Mouse (Mus musculus) megakaryocyte, adult 5-6 weeks (primary cell): ENCODE results near the gene Ccl24. TPM values are rescaled to one million over a fixed set of nuclear protein-coding genes. Genes with fewer than 3 reads are reported as not detected.
"Not testable (repeated sequence)": the region's sequence is repeated elsewhere in the genome, so short reads cannot be mapped to it uniquely, and the experiment has no call there.

Experiments used
- ATAC-seq: 2 replicates; pipeline ENCODE4 v1.8.0; 2016; ENCODE audit warnings: mild to moderate bottlenecking, inconsistent platforms; ENCODE audit not compliant: poor library complexity, severe bottlenecking
- total RNA-seq, 2 experiments: library from RNA; stranded (forward) in 1 of 2; stranded (reverse) in 1 of 2; fragments of 153-499, 151-499 nt in 1 of 2; fragments of 221-1000, 200-1000 nt in 1 of 2; gene quantifications; 2 replicates each; pipeline versions ENCODE4 v1.2.3 to v1.2.4; 2015 to 2017

Gene Ccl24
- total RNA-seq (2015), result 0.25 and 3.5 TPM in 2 replicates
- total RNA-seq (2017), result 0.37 TPM in 1 of 2 replicates, not detected in the other

- peak; percentile 83 for ATAC-seq
Observed at GRCm38 (mm10) chr5:135573006-135573405, at the start of gene Ccl24. Gene Ccl24 (minus strand): TSS chr5:135573049.

DNA sequence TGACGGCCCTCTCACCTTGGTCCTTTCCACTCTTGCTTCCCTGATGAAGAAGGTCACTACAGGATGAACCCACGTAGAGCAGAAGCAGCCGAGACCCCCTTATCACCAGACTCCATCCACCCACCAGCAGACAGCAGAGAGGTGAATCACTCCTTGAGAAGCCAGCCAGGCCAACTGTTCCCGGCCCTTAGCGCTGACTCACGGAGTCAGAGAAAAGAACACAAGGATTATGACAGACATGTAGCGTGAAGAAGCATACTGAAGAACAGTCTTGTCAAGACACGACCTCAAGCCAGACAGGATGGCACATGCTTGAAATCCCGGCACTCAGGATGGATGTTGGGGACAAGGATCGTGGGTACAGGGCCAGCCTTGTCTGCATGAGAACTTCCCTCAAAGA is 48.9 kb upstream of the Ccl24 start:
- no peak for ATAC-seq

GRCm38 (mm10) chr5:135620526-135620925 is 47.7 kb upstream of the Ccl24 start:
- no peak for ATAC-seq

GRCm38 (mm10) chr5:135619741-135620140 is 46.9 kb upstream of the Ccl24 start:
- not testable (repeated sequence) for ATAC-seq

DNA sequence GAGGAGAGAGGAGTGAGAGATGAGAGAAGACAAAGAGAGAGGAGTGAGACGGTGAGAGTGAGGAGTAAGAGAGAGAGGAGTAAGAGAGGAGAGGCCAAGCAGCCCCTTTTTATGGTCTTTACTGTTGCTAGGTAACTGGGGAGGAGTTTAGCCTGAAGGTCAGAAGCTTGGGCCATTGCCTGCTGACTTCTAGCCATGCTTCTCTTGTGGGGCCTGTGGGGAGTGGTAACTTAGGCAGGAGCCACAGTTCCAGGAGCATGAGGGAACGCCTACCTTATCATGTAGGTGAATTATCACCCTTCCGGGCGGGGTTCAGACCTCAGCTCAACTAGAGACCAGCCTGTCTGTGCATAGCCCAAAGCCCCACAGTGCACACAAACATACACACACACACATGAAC is 36.9 kb upstream of the Ccl24 start:
- ATAC-seq, result no peak

GRCm38 (mm10) chr5:135607581-135607980 is 34.7 kb upstream of the Ccl24 start:
- ATAC-seq, result no peak

- peak; percentile 43; the same call in 1 of the 2 replicates for ATAC-seq
Observed at GRCm38 (mm10) chr5:135606717-135607116, 33.9 kb upstream of the Ccl24 start.

GRCm38 (mm10) chr5:135604643-135605042 is 31.8 kb upstream of the Ccl24 start:
- peak; percentile 47; the same call in 1 of the 2 replicates for ATAC-seq

GRCm38 (mm10) chr5:135589996-135590784 is 17.3 kb upstream of the Ccl24 start:
- no peak for ATAC-seq

DNA sequence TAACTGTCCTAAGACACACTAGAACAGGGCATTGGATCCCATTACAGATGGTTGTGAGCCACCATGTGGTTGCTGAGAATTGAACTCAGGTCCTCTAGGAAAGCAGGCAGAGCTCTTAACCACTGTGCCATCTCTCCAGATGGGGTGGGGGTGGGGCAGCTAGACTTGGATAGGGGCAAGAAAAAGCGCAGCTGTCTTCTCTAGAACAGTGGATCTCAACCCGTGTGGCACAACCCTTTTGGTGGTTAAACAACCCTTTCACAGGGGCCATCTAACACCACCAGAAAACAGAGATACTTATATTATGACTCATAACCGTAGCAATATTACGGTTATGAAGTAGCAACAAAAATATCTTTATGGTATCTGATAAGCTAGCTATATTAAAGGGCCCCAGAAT is 14.9 kb upstream of the Ccl24 start:
- no peak for ATAC-seq

- no peak for ATAC-seq
Observed at GRCm38 (mm10) chr5:135585691-135586090, 12.8 kb upstream of the Ccl24 start.

DNA sequence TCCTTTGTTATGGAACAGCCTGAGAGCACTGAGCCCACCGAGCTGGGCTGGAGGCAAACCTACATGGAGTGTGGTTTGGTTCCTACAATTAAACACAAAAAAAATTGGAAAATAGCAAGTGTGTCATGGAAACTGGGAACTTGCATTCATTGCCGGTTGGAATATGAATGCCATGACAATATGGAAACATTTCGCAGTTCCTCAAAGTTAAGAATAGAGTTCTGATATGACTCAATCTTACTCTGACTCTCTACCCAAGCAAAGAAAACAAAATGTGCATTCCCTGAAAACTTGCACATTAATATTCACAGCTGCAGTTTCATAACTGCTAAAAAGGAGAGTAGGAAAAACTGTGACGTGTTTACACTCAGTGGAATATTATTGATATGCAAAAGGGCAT is 9.5 kb upstream of the Ccl24 start:
- 0 out of 2 replicates have a peak, but pooled peaks have one; percentile 18 for ATAC-seq

DNA sequence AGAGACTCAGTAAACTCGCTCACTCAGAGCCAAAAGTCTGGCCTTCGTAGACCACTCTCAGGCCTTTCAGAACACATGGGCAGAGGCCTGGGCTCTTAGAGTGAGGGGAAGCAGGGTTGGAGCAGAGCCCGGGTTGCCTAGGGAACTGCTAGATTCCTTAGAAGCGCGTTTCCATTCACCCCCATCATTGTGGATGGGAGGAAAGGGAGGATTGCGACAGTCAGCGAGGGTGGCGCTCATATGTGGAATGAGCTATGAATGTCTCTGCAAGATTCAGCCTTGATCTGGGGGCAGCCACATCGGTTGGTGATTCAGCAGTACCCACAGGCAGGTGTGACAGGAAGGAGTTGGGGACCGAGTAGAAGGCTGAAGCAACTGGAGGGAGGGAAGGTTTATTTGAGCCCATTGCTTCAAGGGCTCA is 6.5 kb upstream of the Ccl24 start:
- ATAC-seq, result no peak

GRCm38 (mm10) chr5:135576055-135576454 is 3.2 kb upstream of the Ccl24 start:
- ATAC-seq, result no peak

GRCm38 (mm10) chr5:135568698-135569097 is 4.2 kb downstream of the Ccl24 start:
- peak; percentile 60 for ATAC-seq

DNA sequence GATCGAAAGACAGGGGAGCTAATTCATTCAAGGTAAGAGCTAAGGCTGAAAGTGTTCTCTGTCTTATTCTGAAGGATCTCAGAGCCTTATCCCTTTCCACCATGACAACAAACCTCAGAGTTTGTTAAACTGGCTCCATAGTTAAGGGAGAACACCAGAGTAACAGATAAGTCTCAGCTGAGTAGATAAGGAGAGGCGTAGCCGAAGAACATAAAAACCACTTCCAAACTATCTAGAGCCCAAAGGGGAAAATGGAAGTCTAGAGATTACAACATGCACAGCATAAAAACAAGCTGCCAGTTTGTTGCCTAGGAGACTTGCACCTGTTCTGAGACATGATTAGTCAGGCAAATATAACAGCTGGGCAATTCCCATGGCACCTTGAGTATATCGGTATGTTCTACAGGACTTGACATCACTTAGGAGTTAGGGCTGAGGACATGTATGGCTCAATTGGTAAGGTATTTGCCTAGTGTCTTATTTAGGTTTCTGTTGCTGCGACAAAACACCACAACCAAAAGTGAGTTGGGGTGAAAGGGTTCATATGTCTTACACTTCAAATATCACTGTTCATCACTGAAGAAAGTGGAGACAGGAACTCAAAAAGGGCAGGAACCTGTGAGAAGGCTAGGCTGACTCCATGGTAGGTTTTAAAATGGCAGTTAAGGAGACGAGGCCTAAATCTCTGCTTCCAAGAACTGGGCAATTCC is 5.1 kb downstream of the Ccl24 start:
- ATAC-seq, result no peak

- ATAC-seq, result no peak
Observed at GRCm38 (mm10) chr5:135563469-135563868, 9.4 kb downstream of the Ccl24 start, which contains the start of gene Ccl26. Gene Ccl26 (minus strand): TSS chr5:135563569.

DNA sequence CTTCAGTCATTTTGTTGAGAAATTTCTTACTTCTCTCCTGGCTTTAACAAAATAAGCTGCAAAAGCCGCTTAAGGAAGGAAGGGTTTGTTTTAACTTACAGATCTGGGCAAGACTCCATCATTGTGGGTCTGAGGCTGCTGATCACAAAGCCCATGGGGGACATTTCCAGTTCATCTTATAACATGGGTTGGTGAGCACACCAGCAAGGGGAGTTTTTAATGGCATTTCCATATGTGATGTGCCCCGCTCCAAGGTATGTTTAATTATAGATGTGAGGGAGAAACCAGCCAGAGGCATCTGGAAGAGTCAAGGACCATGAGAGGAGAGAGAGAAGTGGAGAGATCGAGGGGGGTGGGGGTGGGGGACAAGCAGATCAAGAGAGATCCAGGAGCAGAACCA is 15.2 kb downstream of the Ccl24 start:
- ATAC-seq, result no peak

- no peak for ATAC-seq
Observed at GRCm38 (mm10) chr5:135557051-135557450, 15.8 kb downstream of the Ccl24 start.

DNA sequence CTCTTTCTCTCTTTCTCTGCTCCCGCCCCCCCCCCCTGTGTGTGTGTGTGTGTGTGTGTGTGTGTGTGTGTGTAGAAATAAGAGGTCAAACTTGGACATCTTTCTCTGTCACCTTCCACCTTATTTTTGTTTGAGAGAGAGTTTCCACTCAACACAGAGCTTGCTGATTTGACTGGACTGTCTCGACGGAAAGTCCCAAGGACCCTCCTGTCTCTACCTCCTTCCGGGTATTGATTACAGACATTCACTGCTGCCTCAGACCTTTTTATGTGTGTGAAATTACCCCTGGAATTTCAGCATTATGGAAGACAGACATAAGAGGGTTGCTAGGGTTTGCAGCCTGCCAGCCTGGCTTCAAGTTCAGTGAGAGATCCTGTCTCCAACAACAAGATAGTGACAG is 16.6 kb downstream of the Ccl24 start:
- ATAC-seq, result no peak

GRCm38 (mm10) chr5:135551591-135551990 is 21.3 kb downstream of the Ccl24 start:
- 0 out of 2 replicates have a peak, but pooled peaks have one; percentile 47 for ATAC-seq

GRCm38 (mm10) chr5:135550910-135551309 is 21.9 kb downstream of the Ccl24 start:
- peak; percentile 59 for ATAC-seq
